Mouse (Mus musculus) E14TG2a.4 (cell line): ENCODE measurements around the gene Cfap206.

Experiments
- CTCF ChIP-seq: conservative IDR thresholded peaks from 2 replicates; pipeline ENCODE4 v1.5.1; 2014; ENCODE audit warnings: low read length
- POU5F1 ChIP-seq: IDR thresholded peaks from 2 replicates; pipeline ENCODE4 v1.6.1; 2014; ENCODE audit warnings: low read length, borderline replicate concordance

DNA sequence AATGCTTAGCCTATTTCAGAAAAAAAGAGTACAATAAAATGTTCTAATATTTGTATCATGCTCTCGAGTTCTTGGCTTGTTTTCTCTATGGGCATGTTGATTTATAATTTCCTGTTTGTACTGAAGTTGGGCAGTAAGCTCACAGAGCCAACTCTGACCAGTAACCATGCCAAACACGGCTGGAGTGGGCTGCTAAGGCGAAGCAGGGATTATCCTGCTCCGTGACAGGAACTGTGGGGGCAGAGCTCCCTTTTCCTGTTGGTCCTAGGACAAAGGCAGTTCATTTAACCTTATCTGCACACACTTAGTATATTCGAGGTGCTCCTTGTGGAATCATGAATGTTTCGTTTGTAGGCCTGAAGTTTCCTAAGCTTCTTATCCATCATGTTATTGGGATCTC is 19.2 kb upstream of the Cfap206 start:
- TF ChIP-seq CTCF (no peak), POU5F1 (no peak)
